Mouse (Mus musculus) layer of hippocampus, adult 11-12 months (tissue): ENCODE results near the gene Klrc1.
"Not testable (repeated sequence)": the region's sequence is repeated elsewhere in the genome, so short reads cannot be mapped to it uniquely, and the experiment has no call there.

Experiments
- DNase-seq: peaks from one replicate; pipeline ENCODE4 v3.0.0; 2022; ENCODE audit warnings: low spot score

The Klrc1 gene

GRCm38 (mm10) chr6:129678873-129679272, at the start of gene Klrc1:
Gene Klrc1 (minus strand): TSS chr6:129678973.
- DNase-seq, result no peak

- no peak for DNase-seq
Measured at GRCm38 (mm10) chr6:129727237-129727636, 48.5 kb upstream of the Klrc1 start.

GRCm38 (mm10) chr6:129721390-129721789, 42.6 kb upstream of the Klrc1 start:
- no peak for DNase-seq

- no peak for DNase-seq
Measured at GRCm38 (mm10) chr6:129720487-129720886, 41.7 kb upstream of the Klrc1 start.

- DNase-seq, result no peak
Measured at GRCm38 (mm10) chr6:129717032-129717431, 38.3 kb upstream of the Klrc1 start, which contains the start of gene Klri1. Gene Klri1 (minus strand): TSS chr6:129717132.

- no peak for DNase-seq
Measured at GRCm38 (mm10) chr6:129713566-129713965, 34.8 kb upstream of the Klrc1 start.

GRCm38 (mm10) chr6:129691436-129691835, 12.7 kb upstream of the Klrc1 start:
- DNase-seq, result not testable (repeated sequence)

GRCm38 (mm10) chr6:129680379-129680778, 1.6 kb upstream of the Klrc1 start:
- no peak for DNase-seq

- DNase-seq, result not testable (repeated sequence)
Measured at GRCm38 (mm10) chr6:129661301-129661700, 17.5 kb downstream of the Klrc1 start.

- not testable (repeated sequence) for DNase-seq
Measured at GRCm38 (mm10) chr6:129660589-129660988, 18.2 kb downstream of the Klrc1 start, which contains the start of gene Klrc2. Gene Klrc2 (minus strand): TSS chr6:129660689.

GRCm38 (mm10) chr6:129644054-129644453, 34.7 kb downstream of the Klrc1 start:
- not testable (repeated sequence) for DNase-seq

GRCm38 (mm10) chr6:129643237-129643636, 35.5 kb downstream of the Klrc1 start, which contains the start of gene Klrc3:
Gene Klrc3 (minus strand): TSS chr6:129643337.
- DNase-seq, result not testable (repeated sequence)

GRCm38 (mm10) chr6:129631046-129631445, 47.7 kb downstream of the Klrc1 start:
- DNase-seq, result not testable (repeated sequence)

GRCm38 (mm10) chr6:129623735-129624134, 55.0 kb downstream of the Klrc1 start, which contains the start of gene Klrk1:
Gene Klrk1 (minus strand): TSS chr6:129623864.
- DNase-seq, result no peak
